Mouse (Mus musculus) embryo, embryonic 9.5 days (tissue): ENCODE measurements around the gene Rhoh.

Experiments used
- DNase-seq: peaks from one replicate; pipeline ENCODE4 v3.0.0-alpha.2; 2017; ENCODE audit errors: extremely low spot score

The Rhoh gene

DNA sequence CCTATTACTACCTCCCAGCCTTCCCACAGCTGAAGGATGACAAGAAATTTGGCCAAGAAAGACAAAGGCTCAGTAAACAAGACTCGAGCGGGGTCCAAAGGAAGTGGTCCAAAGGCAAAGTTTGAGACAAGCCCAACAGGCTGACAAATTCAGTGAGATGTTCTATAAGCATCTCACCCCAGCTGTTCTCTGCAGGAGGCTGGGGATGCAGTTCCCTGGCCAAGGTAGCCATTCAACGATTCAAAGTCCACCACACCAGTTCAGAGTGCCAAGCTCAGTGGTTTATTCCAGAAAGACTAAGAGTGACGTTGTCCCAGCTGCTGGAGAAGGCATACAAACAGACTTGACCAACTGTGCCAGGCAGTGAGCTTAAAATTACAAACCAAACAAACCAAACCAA, 69.2 kb downstream of the Rhoh start:
- DNase-seq: no peak

DNA sequence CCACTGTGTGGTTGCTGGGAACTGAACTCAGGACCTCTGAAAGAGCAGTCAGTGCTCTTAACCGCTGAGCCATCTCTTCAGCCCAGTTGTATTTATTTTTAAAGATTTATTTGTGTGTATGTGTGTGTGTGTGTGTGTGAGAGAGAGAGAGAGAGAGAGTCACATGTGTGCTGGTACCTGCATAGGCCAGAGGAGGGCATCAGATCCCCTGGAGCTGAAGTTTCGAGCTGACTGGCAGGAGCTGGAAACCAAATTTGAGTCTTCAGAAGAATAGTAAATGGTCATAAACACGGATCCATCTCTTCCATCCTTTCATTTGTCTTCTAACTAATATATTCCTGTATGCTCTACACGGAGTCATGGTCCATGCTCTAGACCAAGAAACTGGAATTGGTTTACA, 72.2 kb downstream of the Rhoh start:
- DNase-seq: no peak

DNA sequence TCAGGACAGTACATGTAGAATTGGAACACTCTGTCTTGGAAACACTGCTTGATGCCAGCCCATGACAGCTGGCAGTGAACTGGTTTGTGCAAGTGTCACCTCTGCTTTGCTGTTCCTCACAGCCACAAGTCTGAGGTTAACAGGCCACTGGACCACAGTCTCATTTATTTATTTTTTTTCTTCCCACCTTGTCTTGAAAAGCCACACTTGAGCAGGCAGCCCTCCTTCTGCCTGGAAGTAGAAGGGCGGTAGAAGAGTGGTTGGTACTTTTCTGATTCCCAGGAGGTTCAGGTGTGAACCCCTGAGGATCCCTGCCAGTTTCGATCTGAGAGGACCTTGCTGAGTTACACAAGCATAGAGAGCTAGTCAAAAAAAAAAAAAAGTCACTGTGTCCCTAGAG, 72.8 kb downstream of the Rhoh start:
- DNase-seq: no peak

GRCm38 (mm10) chr5:65934783-65935182, 73.8 kb downstream of the Rhoh start, which contains the start of gene Chrna9:
Gene Chrna9 (plus strand): TSS chr5:65934921.
- DNase-seq: no peak

GRCm38 (mm10) chr5:65937011-65937726, 76.2 kb downstream of the Rhoh start:
- no peak for DNase-seq

DNA sequence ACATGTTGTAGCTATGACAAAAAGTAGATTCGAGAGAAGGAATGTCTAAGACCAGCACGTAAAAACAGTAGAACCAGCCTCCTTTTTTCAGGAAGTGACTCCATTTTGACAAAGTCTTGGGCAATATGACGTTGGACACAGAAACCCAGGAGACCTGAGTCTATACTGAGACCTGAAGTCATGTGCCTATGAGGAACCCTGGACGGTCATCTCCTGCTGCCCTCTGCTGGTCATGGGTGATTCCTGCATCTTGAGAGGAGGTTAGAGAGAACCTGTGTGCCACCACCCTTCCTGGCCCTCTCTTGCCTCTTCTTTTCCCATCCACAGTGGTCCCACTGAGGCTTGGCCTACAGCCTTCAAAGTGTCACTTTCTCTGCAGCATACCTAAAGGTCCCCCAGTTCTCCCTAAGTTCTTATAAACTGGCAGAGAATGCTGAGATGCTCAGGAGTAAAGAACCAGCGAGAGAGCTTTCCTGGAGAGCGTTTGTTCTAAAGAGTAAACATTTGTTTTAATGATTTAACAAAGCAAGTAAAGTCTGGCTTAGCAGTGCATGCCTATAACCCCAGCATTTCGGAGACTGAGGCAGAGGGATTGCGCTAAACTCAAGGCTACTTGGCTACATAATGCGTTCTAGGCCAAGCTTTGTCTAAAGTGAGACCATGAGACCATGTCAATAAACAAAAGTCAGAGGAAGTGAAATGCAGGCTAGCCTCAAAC, 77.1 kb downstream of the Rhoh start:
- peak; percentile 79 for DNase-seq

GRCm38 (mm10) chr5:65941145-65941544, 80.1 kb downstream of the Rhoh start:
- DNase-seq: no peak
